Mouse (Mus musculus) embryonic facial prominence, embryonic 11.5 days (tissue): ENCODE measurements around the gene Lsm4. TPM values are rescaled to one million over a fixed set of nuclear protein-coding genes. Genes with fewer than 3 reads are reported as not detected.

Experiments
- ATAC-seq: fragments of 200-750 bp; cut with Nextera tagmentation; replicated peaks from 2 replicates; pipeline ENCODE4 v1.8.0; 2017; ENCODE audit warnings: low read depth; ENCODE audit not compliant: insufficient number of reproducible peaks, low FRiP score, low TSS enrichment
- DNase-seq: peaks from one replicate; pipeline ENCODE4 v3.0.0-alpha.2; 2015; ENCODE audit warnings: low spot score
- H3K27ac ChIP-seq: fragments of 300-500 bp; sonication (generic); replicated peaks from 2 replicates; pipeline ENCODE4 v1.5.1; 2014; ENCODE audit warnings: mild to moderate bottlenecking, low read depth, low read length, control low read depth
- H3K27me3 ChIP-seq: fragments of 300-500 bp; sonication (generic); 2 replicates; pipeline ENCODE4 v1.6.1; 2014; ENCODE audit warnings: mild to moderate bottlenecking, low read length, moderate library complexity, mixed read lengths; ENCODE audit not compliant: control insufficient read depth, insufficient read depth
- H3K36me3 ChIP-seq: fragments of 300-500 bp; sonication (generic); replicated peaks from 2 replicates; pipeline ENCODE4 v1.6.1; 2014; ENCODE audit warnings: low read depth, mild to moderate bottlenecking, low read length, moderate library complexity, mixed read lengths; ENCODE audit not compliant: control insufficient read depth, insufficient read depth
- H3K4me1 ChIP-seq: fragments of 300-500 bp; sonication (generic); 2 replicates; pipeline ENCODE4 v1.6.1; 2014; ENCODE audit warnings: low read length, mixed read lengths; ENCODE audit not compliant: control insufficient read depth, insufficient read depth
- H3K4me2 ChIP-seq: fragments of 300-500 bp; sonication (generic); 2 replicates; pipeline ENCODE4 v1.6.1; 2014; ENCODE audit warnings: low read depth, mild to moderate bottlenecking, control low read depth, low read length, moderate library complexity
- H3K4me3 ChIP-seq: fragments of 300-500 bp; sonication (generic); 2 replicates; pipeline ENCODE4 v1.5.1; 2014; ENCODE audit warnings: low read depth, low read length, control low read depth
- H3K9ac ChIP-seq: fragments of 300-500 bp; sonication (generic); replicated peaks from 2 replicates; pipeline ENCODE4 v1.6.1; 2014; ENCODE audit warnings: mild to moderate bottlenecking, control low read depth, low read length
- H3K9me3 ChIP-seq: fragments of 300-500 bp; sonication (generic); replicated peaks from 2 replicates; pipeline ENCODE4 v1.6.1; 2016; ENCODE audit warnings: mild to moderate bottlenecking, low read length, inconsistent platforms, mixed read lengths; ENCODE audit not compliant: control insufficient read depth
- WGBS: fragments of 180-500 bp; shearing (Covaris S2); extraction: QIAGEN DNeasy Blood & Tissue Kit; methylation state at CpG from one replicate; pipeline ENCODE4 v1.1.7; 2014; 5-methylcytosine and 5-hydroxymethylcytosine counted together
- polyA plus RNA-seq: library from polyadenylated mRNA; unstranded; fragments of >200 nt; fragmentation: Nextera tagmentation; extraction: Ambion mirVana; gene quantifications from 2 replicates; pipeline ENCODE4 v1.2.1, GENCODE M21; 2014

The Lsm4 gene
- polyA plus RNA-seq, 1 experiment from 2014 or later: 334 TPM

DNA sequence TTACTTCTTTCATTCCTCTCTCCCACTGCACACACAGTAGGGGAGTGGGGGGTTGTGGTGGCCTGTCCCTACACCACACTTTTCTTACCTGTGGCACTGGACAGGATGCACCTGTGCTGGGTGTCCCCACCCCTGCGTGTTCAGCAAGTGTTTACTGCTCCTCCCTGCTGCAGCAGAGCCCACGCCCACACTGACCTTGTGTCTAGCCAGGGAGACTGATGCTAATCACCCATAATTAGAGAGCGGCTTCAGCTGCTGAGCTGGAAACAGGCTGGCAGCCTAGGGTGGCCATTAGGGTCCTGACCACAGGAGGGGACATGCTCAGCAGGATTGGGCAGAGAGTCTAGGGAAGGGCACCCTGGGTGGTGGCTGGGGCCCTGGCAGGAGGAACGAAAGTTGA lies 1.7 kb downstream of the Lsm4 start:
- H3K4me2 ChIP-seq: peak overlapping the region; percentile 7
- no peaks in the 10 kb centered on the region; the same call in 1 of the 2 replicates for H3K4me1 ChIP-seq
- no peak overlapping the region for H3K4me3 ChIP-seq
- no peaks in the 10 kb centered on the region for H3K27me3 ChIP-seq
- no peaks in the 10 kb centered on the region for H3K9me3 ChIP-seq
- WGBS: 73% methylated on average over 4 of the region's 4 CpGs
- DNase-seq: no peak
- H3K9ac ChIP-seq: peak overlapping the region; percentile 62
- ATAC-seq: no peak
- H3K36me3 ChIP-seq: no peaks in the 10 kb centered on the region
- H3K27ac ChIP-seq: no peak overlapping the region

DNA sequence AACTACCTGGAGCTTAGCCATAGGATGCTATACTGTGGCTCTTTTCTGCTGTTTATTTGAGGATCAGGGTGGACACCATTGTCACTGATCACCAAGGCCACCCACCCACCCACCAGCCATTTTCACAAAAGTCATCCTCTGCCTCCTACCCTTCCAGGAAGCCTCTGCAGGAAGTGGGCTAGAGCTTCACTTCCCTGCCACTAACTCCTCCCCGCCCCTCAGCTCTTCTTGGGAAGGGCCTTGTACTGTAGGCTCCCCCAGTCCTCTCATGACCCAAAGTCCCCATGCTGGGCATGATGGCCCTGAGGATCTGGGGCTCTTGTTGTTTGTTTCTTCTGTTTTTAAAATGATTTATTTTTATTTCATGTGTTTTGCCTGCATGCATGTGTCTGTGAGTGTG lies 2.3 kb downstream of the Lsm4 start:
- Histone ChIP-seq H3K36me3 (no peaks in the 10 kb centered on the region), H3K27ac (no peak overlapping the region), H3K9me3 (no peaks in the 10 kb centered on the region), H3K27me3 (no peaks in the 10 kb centered on the region), H3K4me3 (no peak overlapping the region), H3K4me2 (no peak overlapping the region), H3K9ac (no peak overlapping the region), H3K4me1 (no peaks in the 10 kb centered on the region; the same call in 1 of the 2 replicates)
- DNase-seq (no peak), ATAC-seq (no peak)
- WGBS: 89% methylated on average over 1 of the region's 1 CpGs

DNA sequence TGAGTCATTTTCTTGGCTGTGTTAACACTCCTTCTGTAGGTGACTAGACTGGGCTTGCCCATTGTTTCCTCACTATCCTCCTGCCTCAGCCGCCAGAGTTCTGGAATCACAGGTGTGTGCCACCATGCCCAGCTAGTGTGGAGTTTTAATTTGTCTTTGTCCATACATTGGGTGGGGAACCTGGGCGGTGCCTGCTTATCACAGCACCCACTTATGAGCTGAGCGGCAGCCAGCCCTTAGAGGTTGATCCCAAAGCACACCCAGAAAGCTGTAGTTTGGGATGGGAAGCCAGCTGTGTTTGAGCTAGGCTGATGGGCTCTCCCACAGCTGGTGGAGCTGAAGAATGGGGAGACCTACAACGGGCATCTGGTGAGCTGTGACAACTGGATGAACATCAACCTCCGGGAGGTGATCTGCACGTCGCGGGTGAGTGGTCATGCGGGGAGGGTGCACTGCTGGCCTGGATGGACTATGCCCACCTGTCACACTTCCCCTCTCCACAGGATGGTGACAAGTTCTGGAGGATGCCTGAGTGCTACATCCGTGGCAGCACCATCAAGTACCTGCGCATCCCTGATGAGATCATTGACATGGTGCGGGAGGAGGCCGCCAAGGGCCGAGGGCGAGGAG lies 4.5 kb downstream of the Lsm4 start:
- H3K9me3 ChIP-seq: no peaks in the 10 kb centered on the region
- H3K4me3 ChIP-seq: no peak overlapping the region
- H3K27me3 ChIP-seq: no peaks in the 10 kb centered on the region
- ATAC-seq: no peak
- no peak overlapping the region for H3K27ac ChIP-seq
- DNase-seq: no peak
- no peaks in the 10 kb centered on the region for H3K36me3 ChIP-seq
- H3K4me1 ChIP-seq: peaks cover 4% of the 10 kb centered on the region
- 90% methylated on average over 15 of the region's 15 CpGs for WGBS
- H3K4me2 ChIP-seq: no peak overlapping the region
- no peak overlapping the region for H3K9ac ChIP-seq

DNA sequence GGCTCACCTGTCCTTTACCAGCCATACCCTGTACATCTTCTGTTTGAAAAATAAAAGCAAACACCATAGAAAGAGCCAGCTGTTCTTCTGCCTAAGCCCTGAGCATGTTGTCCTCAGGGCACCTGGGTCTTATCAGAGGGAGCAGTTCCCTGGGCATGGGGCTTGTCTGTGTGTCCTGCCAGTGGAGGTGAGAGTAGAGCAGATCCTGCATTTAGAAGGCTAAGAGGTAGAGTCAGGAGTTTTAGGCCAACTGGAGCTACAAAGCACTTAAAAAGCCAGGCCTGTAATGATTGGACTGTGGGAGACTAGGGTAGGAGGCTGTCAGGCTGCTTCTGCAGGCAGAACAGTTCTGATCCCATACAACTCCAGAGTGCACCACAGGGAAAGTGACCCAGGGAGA lies 5.6 kb downstream of the Lsm4 start:
- Histone ChIP-seq H3K9ac (no peak overlapping the region), H3K4me3 (no peak overlapping the region), H3K4me2 (no peak overlapping the region), H3K4me1 (peaks cover 4% of the 10 kb centered on the region), H3K27me3 (no peaks in the 10 kb centered on the region), H3K36me3 (no peaks in the 10 kb centered on the region), H3K27ac (no peak overlapping the region), H3K9me3 (no peaks in the 10 kb centered on the region)
- no peak for DNase-seq
- no peak for ATAC-seq

DNA sequence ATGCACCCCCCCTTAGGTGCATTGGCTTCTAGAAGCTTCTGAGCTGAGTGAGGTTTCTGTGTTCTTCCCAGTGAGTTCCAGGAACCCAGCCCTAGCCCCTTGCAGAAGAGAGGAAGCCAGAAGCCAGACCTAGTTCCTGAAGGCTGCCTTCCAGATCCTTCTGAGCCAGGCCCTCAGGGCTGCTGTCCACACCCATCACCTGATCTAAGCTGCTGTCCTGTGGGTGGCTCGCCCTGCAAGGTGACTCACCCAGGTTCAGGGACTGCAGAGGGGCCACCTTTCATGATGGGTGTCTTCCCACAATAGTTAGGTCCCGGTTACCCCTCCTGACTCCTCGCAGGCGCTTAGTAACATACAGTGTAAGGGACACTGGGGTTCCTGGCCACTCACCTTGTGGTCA lies 6.4 kb downstream of the Lsm4 start:
- ATAC-seq (no peak), DNase-seq (no peak)
- Histone ChIP-seq H3K9ac (no peak overlapping the region), H3K27me3 (no peaks in the 10 kb centered on the region), H3K4me1 (peaks cover 4% of the 10 kb centered on the region), H3K4me3 (no peak overlapping the region), H3K9me3 (no peaks in the 10 kb centered on the region), H3K36me3 (no peaks in the 10 kb centered on the region), H3K27ac (no peak overlapping the region), H3K4me2 (no peak overlapping the region)
- 87% methylated on average over 4 of the region's 4 CpGs for WGBS

DNA sequence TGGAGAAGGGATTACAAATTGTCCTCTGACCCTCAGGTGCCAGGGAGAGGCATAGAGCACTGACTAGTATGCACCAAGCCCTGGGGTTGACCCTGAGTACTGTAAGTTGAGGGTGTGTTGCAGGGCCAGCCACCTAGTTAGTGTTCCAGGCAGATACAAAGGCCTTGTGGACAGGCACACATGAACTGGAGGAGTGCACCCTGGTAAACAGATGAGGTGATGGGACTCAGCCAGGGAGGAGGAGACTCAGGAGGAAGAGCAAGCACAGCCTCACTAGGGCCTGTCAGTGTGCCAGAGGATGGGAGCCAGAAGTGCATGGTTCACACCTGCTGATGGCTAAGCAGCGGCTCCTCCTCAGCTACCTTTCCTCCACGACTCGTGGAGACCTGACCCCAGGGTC lies 7.0 kb downstream of the Lsm4 start:
- Histone ChIP-seq H3K36me3 (no peaks in the 10 kb centered on the region), H3K9ac (peak overlapping the region; percentile 18; the same call in 1 of the 2 replicates), H3K4me2 (no peak overlapping the region), H3K4me3 (no peak overlapping the region), H3K27ac (no peak overlapping the region), H3K9me3 (no peaks in the 10 kb centered on the region), H3K27me3 (no peaks in the 10 kb centered on the region), H3K4me1 (peaks cover 4% of the 10 kb centered on the region)
- no peak for DNase-seq
- no peak for ATAC-seq
- 86% methylated on average over 3 of the region's 3 CpGs for WGBS

DNA sequence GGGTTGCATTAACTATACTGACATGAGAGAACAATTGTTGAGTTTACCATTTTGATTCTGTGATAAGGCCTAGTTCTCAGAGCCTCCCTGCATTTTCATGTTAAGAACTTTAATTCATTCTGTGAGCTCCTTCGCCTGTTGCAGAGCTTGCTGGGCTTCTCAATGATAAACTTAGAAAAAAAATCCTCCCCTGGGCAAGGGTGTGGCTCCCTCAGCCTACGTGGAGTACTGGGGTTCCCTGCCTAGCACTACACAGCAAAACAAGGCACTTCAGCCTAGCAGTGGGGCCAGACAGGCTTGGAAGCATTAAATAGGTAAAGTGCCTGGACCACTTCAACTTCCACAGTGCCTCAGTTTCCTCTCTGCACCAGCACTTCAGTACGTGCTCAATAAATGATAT lies 8.4 kb downstream of the Lsm4 start:
- Histone ChIP-seq H3K27me3 (no peaks in the 10 kb centered on the region), H3K4me1 (peaks cover 4% of the 10 kb centered on the region), H3K27ac (no peak overlapping the region), H3K4me3 (no peak overlapping the region), H3K4me2 (no peak overlapping the region), H3K9me3 (no peaks in the 10 kb centered on the region), H3K9ac (no peak overlapping the region), H3K36me3 (no peaks in the 10 kb centered on the region)
- no peak for ATAC-seq
- no peak for DNase-seq
- WGBS: 77% methylated on average over 3 of the region's 3 CpGs

DNA sequence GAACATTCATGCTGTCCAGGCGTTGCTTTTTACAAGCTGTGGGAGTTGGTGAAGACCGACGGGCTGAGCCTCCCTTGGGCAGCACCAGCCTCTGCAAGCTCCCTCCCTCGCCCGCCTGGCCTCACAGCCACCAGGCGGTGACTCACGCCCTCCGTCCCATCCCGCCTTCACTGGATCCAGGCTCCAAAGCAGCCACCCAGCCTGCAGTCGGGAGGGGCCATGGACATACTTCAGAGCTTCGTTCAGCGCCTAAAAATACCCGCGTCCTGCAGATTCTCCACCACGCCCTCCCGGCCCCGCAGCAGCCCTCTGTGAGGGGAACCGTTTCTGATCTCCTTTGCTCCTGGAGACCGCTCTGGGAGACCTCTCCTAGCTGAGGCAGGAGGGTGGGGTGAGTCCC lies 9.1 kb downstream of the Lsm4 start:
- ATAC-seq: no peak
- peaks cover 4% of the 10 kb centered on the region for H3K4me1 ChIP-seq
- H3K27me3 ChIP-seq: no peaks in the 10 kb centered on the region
- no peak overlapping the region for H3K27ac ChIP-seq
- 11% methylated on average over 18 of the region's 19 CpGs for WGBS
- no peak overlapping the region for H3K4me3 ChIP-seq
- peak overlapping the region; percentile 43 for H3K9ac ChIP-seq
- H3K36me3 ChIP-seq: no peaks in the 10 kb centered on the region
- H3K4me2 ChIP-seq: peak overlapping the region; percentile 19
- no peaks in the 10 kb centered on the region for H3K9me3 ChIP-seq
- DNase-seq: peak; percentile 59
